Mouse (Mus musculus) embryo, embryonic 10.5 days (tissue): ENCODE measurements at regions not wholly inside any gene's neighbourhood (a gene's known extent, or its start where the extent isn't known, plus 50 kb on each side); places are given as distances from the start of the nearest gene placed in this dataset.
A peak's percentile ranks its signal among the peaks of the same experiment; 100 is the strongest.

Source experiments
- DNase-seq: peaks from one replicate; pipeline ENCODE4 v3.0.0-alpha.2; 2015; ENCODE audit warnings: low spot score

- DNase-seq: peak; percentile 79
Measured at GRCm38 (mm10) chr1:169051085-169051862, 480.0 kb downstream of the Nuf2 start.

- DNase-seq: no peak
Measured at GRCm38 (mm10) chr1:169049846-169050245, 481.4 kb downstream of the Nuf2 start.

DNA sequence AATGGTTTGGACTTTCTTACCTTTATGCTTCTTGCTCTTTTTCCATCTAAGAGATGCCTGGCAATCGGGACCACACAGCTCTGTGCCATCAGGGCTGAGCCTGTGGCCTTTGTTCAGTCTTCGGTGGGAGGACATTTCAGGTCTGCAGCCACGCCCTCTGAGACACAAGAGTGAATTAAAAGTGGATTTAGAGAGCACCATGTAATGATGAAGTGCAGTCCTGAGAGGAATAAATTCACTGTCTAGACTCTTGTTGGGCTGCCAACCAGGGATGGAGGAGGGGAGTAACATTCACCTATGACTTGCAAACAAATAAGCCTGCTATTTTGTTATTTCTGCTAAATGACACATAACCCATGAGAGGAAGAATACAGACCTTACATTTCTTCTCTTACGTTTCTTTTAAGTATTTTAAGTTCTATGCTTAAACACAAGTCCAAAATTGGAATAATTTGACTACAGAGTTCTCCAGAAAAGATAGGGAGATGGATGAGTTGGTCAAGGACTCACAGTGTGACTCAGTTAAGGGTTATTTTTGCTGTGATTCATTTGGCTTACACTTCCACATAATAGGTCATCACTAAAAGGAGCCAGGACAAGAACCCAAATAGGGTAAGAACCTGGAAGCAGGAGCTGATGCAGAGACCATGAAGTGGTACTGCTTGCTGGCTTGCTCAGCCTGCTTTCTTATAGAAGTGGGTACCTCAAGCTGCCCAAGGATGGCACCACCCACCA, 484.3 kb downstream of the Nuf2 start:
- no peak for DNase-seq

GRCm38 (mm10) chr1:169033517-169033916, 497.7 kb downstream of the Nuf2 start:
- no peak for DNase-seq

DNA sequence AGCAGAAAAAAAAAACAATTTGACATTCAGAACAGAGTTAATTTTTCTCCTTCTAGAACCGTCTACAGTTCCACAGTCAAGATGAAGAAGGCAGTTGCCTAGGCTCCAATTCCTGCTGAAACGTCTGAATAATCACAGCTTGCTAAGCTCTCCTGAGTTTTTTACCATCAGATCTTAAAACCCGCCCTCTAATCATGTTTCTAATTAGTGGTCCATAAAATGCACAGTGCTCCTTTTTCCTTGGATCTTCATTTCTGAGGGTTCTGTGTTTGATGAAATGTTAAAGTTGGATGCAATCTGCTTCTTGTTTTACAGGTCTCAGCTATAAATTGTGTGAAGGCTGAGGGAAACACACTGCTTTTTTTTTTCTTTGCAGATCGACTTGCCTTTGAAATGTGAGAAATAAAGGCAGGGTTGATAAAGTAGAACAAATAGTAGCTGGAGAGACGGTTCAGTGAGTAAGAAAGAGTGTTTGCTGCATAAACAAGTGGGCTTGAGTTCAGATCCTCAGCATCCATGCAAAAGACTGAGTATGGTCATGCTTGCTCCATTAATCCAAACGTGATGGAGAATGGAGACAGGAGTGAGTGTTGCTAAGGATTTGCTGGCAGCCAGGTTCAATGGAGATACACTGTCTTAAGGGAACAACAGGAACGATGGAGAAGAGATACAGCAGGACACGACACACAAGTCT, 499.3 kb downstream of the Nuf2 start:
- no peak for DNase-seq

- DNase-seq: peak; percentile 2
Measured at GRCm38 (mm10) chr1:169027706-169028105, 503.6 kb downstream of the Nuf2 start.

DNA sequence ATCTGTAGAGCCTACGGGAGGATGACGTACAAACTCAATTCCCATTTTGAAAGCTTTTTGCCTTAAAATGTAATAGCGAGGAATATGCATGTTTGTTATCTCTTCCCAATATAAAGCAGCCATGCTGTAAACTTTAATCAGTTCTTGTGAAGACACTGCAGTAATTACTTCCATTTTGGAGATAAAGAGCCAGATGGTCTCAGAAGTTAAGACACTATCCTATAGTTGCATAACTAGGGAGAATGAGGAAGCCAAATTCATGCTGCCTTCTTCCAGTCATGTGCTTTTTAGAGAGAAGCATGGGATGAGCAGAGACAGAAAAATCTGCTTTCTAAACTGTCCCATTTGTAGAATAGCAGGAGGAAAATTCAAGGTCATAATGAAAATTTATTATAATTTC, 504.0 kb downstream of the Nuf2 start:
- no peak for DNase-seq

DNA sequence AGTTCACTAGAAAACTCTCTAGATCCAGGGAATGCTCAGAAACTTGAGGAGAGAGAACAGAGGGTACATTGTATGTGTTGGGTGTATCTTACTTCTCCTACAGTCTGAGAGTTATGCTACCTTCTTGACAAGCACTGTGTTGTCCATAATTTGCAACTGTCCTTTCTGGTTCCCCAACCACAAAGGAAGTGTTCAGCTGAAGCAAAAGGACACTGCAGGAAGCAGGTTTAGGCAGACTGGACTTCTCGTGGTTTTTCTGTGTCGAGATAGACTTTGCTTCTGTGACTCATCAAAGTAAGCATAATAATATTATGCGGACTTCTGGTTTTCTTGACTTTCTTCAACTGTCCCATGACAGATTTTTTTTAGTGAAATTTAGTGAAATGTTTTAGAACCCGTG, 506.7 kb downstream of the Nuf2 start:
- DNase-seq: no peak

DNA sequence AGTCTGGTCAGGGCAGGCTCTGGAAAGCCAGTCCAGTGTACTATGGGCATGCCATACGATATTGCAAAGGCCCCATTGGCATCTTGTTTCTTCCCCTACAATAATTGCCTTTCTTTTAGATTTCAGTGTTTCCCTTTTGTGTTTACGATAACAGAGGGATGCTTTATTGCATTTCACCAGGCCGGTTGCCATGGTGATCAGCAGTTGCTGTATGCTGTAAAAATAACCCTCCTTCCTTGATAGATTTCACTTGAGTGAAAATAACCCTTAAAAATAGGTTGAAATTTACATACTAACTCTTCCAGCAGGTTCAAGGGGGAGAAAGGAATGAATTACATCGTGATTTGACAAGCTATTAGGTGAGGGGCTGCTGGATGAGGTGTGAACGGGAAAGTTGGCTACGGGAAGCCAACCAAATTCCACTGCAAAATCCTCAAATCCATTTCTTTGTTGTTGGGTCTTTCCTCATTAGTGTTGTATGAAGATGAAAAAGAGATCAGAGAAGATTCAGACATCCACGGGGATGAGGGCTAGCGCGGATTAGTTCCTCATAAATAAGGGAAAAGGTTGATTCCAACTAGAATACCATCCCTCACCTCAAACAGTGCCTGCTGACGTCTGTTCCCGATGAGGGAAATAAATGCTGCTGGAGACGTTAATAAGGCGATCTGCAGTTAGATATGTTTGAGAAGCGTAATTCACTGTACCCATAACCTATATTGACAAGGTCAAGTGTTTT, 539.6 kb downstream of the Nuf2 start:
- DNase-seq: peak; percentile 7

GRCm38 (mm10) chr1:168975037-168975698, 543.1 kb upstream of the Pbx1 start:
- no peak for DNase-seq

DNA sequence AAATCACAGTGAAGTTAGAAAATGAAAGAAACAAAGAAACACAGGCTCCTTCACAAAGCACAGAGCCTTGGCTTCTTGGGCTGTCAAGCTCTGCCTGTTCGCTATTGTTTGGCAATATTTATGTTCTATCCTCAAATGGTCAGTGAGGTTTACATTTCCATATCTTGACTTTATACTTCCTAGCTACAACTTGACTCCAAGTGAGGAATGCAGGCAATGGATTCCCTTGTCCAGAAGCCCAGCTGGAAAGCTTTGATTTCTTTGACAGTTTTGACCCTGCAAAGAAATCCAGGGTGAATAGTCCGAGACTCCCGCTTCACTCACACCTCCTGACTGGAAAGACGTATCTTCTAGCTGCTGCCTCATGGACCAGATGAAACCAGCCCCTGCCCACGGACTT, 537.3 kb upstream of the Pbx1 start:
- peak; percentile 61 for DNase-seq

- DNase-seq: no peak
Measured at GRCm38 (mm10) chr1:168967334-168967733, 535.3 kb upstream of the Pbx1 start.

GRCm38 (mm10) chr1:168964467-168964904, 532.4 kb upstream of the Pbx1 start:
- DNase-seq: peak; percentile 78

DNA sequence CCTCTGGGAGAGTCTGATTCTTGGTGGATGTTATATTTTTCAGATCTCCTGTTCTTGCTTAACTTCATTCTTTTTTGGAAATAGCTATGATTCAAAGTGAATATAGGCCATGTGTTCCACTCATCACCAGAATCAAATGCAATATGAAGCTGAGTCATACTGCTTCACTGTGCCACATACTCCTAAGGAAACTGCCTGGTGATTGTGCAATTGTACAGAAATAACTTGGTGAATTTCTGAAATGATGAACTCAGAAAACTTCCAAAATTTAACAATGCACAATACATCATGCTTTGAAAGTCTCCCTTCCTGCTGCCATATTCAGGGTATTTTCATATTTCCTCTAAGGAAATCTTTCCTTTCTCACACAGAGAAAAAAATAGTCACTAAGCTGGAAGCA, 518.9 kb upstream of the Pbx1 start:
- DNase-seq: no peak

DNA sequence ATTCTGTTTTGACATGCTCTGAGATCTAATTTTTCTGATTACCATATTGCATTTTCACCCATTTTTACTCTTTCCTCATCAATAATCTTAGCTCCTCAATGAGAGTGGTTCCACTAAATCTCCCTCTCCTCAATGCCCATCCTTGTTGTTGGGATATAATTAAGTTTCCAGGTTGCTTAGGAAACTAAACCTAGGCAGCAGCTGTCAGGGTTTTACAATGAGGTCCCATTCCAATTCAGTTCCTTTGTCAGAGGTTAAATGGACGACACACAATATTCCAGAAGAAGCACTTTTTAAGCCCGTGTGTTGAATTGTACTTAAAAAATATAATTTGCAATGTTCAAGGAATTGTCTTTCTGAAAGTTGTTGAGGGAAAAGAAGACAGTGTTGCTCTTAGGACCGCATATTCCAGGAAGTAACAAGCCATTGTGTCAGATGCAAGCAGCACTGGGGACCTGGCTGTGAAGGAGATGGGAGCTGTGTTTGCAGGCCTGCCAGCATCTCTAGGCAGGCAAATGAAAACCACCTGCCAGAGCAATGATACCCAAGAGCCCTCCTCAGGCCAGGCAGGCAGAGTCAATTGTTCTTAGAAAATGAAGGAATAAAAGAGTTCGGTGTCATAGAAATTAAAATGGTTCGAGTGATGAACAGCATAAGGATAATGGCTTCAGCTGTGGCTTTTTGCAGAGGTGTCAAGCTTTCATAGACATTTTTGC, 492.2 kb upstream of the Pbx1 start:
- peak; percentile 40 for DNase-seq

GRCm38 (mm10) chr1:168918331-168919076, 486.4 kb upstream of the Pbx1 start:
- DNase-seq: no peak

DNA sequence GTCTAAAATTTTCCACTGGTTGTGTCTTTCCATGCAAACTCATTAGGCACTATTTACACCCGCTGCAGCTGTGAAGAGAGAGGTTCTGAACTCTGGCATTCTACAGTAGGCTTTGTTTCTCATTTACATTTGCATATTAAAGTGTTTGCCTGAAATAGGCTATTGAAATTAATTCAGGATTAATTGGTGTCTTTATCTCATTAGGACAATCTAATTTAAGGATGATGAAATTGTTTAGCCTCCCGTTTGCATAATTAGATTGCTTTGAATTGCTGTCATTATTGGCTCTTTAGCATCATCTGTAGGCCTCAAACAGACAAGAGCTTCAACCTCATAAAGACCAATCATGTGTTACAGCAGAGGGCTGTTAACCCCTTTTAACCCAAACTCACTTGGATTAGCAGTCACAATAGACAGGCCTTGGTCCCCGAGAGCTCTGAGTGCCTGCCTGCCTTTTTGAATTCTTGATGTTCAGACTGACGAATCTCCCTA, 476.7 kb upstream of the Pbx1 start:
- DNase-seq: peak; percentile 9

GRCm38 (mm10) chr1:168908192-168908591, 476.1 kb upstream of the Pbx1 start:
- DNase-seq: no peak

GRCm38 (mm10) chr1:168898483-168898882, 466.4 kb upstream of the Pbx1 start:
- DNase-seq: no peak

GRCm38 (mm10) chr1:168861577-168861976, 429.5 kb upstream of the Pbx1 start:
- no peak for DNase-seq
